Mouse (Mus musculus) heart, postnatal 0 days (tissue): Measurements from ENCODE around the gene Chrm4.

ENCODE experiments used
- CTCF ChIP-seq: IDR thresholded peaks from 2 replicates; pipeline ENCODE4 v1.5.1; 2016; ENCODE audit warnings: antibody characterized with exemption, control low read depth, low read depth
- EP300 ChIP-seq: IDR thresholded peaks from 2 replicates; pipeline ENCODE4 v1.6.1; 2016; ENCODE audit warnings: antibody characterized with exemption, low read depth

GRCm38 (mm10) chr2:91939303-91939935 lies 12.4 kb downstream of the Chrm4 start:
- TF ChIP-seq EP300 = no peak
- no peak for TF ChIP-seq CTCF
